Mouse (Mus musculus): ENCODE data around the gene Enox1.

GRCm38 (mm10) chr14:77463919-77464318 lies 307.4 kb downstream of the Enox1 start:
- TF ChIP-seq POLR2A (IDR thresholded peaks at IDR 0.05; ENCODE audit: borderline replicate concordance, low read depth, low read length) (no peak), CTCF (IDR thresholded peaks at IDR 0.05; ENCODE audit: low read depth, low read length) (no peak)
